26 mouse cellular contexts compared by ENCODE assay signal in genomic region chr4:129030746-129031145, GRCm38 (mm10). TPM values are rescaled to one million over a fixed set of nuclear protein-coding genes. Genes with fewer than 3 reads are reported as not detected.
DNase-seq lines count a peak whose midpoint lies in the region; ATAC-seq and TF ChIP-seq lines count a peak whose summit lies in the region.
"Had no signal": no experiment of that assay in that cellular context is flagged by ENCODE, and none has a peak within 500 bp of the region (broad histone marks: within the 10 kb centered on the region; RNA-seq: fewer than 3 reads in every experiment).

No protein-coding gene starts in this region.

- H3K27ac ChIP-seq in heart, adult 2 months, result no peak overlapping the region
- H3K27ac ChIP-seq in hindbrain, embryonic 12.5 days, result no peak overlapping the region
- H3K27ac ChIP-seq: embryonic facial prominence, embryonic 13.5 days; embryonic facial prominence, embryonic 15.5 days; forebrain, embryonic 10.5 days; forebrain, embryonic 12.5 days; forebrain, embryonic 15.5 days had no signal

- WGBS in heart, adult 2 months, result 91% methylated on average over 4 of the region's 4 CpGs
- 88% methylated on average over 4 of the region's 4 CpGs for WGBS in hindbrain, embryonic 12.5 days

- H3K4me3 ChIP-seq in heart, adult 2 months, result no peak overlapping the region
- H3K4me3 ChIP-seq in hindbrain, embryonic 12.5 days, result no peak overlapping the region
- H3K4me3 ChIP-seq: embryonic facial prominence, embryonic 13.5 days; embryonic facial prominence, embryonic 15.5 days; erythroblast, embryonic 14.5 days; forebrain, embryonic 10.5 days; forebrain, embryonic 12.5 days; forebrain, embryonic 15.5 days had no signal

- no peak for TF ChIP-seq POLR2A in heart, adult 2 months (IDR thresholded peaks at IDR 0.05; ENCODE audit: insufficient read depth, low read depth, low read length)

- no peak overlapping the region for H3K4me2 ChIP-seq in hindbrain, embryonic 12.5 days (replicated peaks)
- H3K4me2 ChIP-seq: embryonic facial prominence, embryonic 13.5 days; embryonic facial prominence, embryonic 15.5 days; forebrain, embryonic 12.5 days; forebrain, embryonic 15.5 days had no signal

- intact Hi-C loops in heart, adult 2 months (cut with DNase I), result no loop called here

- no peak for TF ChIP-seq CTCF in heart, adult 2 months (IDR thresholded peaks at IDR 0.05)

- DNase-seq in heart, adult 11 months, result peak; percentile 49
- DNase-seq in heart, adult 2 months, result no peak
- DNase-seq in A20 (ENCODE audit: low read depth, low spot score), result peak; percentile 54
- DNase-seq in CD4-positive helper T cell, adult 2 months (ENCODE audit: low read depth, low spot score), result peak; percentile 31
- peak; percentile 41 for DNase-seq in induced T-regulatory cell, adult 2 months (ENCODE audit: low read depth)
- DNase-seq in embryo, embryonic 10 days (ENCODE audit: low spot score), result no peak
- DNase-seq in gastrocnemius, adult 8-10 months (ENCODE audit: low spot score in 2 of 2), result no peak
- DNase-seq: adrenal gland, adult 8-10 months; adrenal gland, postnatal 14 days; adrenal gland, postnatal 36 days; cerebellum, adult 11-12 months; cerebellum, adult 2 months; cerebellum, adult 9-10 months; cerebellum, postnatal 10 days; cerebellum, postnatal 25 days; embryo, embryonic 11 days had no signal

- no peaks in the 10 kb centered on the region for H3K79me2 ChIP-seq in heart, adult 2 months (replicated peaks; ENCODE audit: control insufficient read depth, insufficient read depth, low read length)

- no peaks in the 10 kb centered on the region for H3K27me3 ChIP-seq in heart, adult 2 months (ENCODE audit: control insufficient read depth, insufficient read depth, low read length)
- no peaks in the 10 kb centered on the region for H3K27me3 ChIP-seq in hindbrain, embryonic 12.5 days
- H3K27me3 ChIP-seq: embryonic facial prominence, embryonic 13.5 days; embryonic facial prominence, embryonic 15.5 days; forebrain, embryonic 15.5 days; Patski had no signal

- no peak overlapping the region for H3K9ac ChIP-seq in heart, adult 2 months (ENCODE audit: low read depth, low read length)
- no peak overlapping the region for H3K9ac ChIP-seq in hindbrain, embryonic 12.5 days
- H3K9ac ChIP-seq: embryonic facial prominence, embryonic 13.5 days; embryonic facial prominence, embryonic 15.5 days; forebrain, embryonic 12.5 days; forebrain, embryonic 15.5 days had no signal

- H3K36me3 ChIP-seq in heart, adult 2 months (ENCODE audit: control insufficient read depth, insufficient read depth, low read length), result no peaks in the 10 kb centered on the region
- H3K36me3 ChIP-seq in hindbrain, embryonic 12.5 days, result no peaks in the 10 kb centered on the region
- H3K36me3 ChIP-seq: embryonic facial prominence, embryonic 13.5 days; embryonic facial prominence, embryonic 15.5 days; forebrain, embryonic 10.5 days; forebrain, embryonic 12.5 days; forebrain, embryonic 15.5 days; G1E had no signal

- ATAC-seq in hindbrain, embryonic 12.5 days (ENCODE audit: low FRiP score), result no peak
- ATAC-seq: activated CD4-positive, CD25-positive, alpha-beta regulatory T cell, adult 4 months; forebrain, embryonic 15.5 days; Patski had no signal

- H3K4me1 ChIP-seq in heart, adult 2 months (ENCODE audit: control insufficient read depth, insufficient read depth, low read length), result peaks cover 12% of the 10 kb centered on the region
- H3K4me1 ChIP-seq in hindbrain, embryonic 12.5 days, result peaks cover 13% of the 10 kb centered on the region

- no peak for TF ChIP-seq EP300 in heart, adult 2 months (IDR thresholded peaks at IDR 0.05; ENCODE audit: insufficient read depth, low read depth, low read length)

- H3K9me3 ChIP-seq in hindbrain, embryonic 12.5 days (replicated peaks), result no peaks in the 10 kb centered on the region
- H3K9me3 ChIP-seq: embryonic facial prominence, embryonic 13.5 days; embryonic facial prominence, embryonic 15.5 days; forebrain, embryonic 10.5 days; forebrain, embryonic 12.5 days; forebrain, embryonic 15.5 days; G1E had no signal

RNA-seq across cellular contexts. Expression of gene Rnf19b, which starts 27.3 kb away (rescaled TPM):
- 10 to 100 TPM; 27.1 to 28.1 TPM for total RNA-seq in heart, adult 2 months (2021)
- 21.1 and 24.7 TPM in 2 replicates for polyA plus RNA-seq in heart, adult 2 months (2012; rRNA removed)
- 17.7 and 20.4 TPM in 2 replicates for polyA plus RNA-seq in hindbrain, embryonic 12.5 days (2016; fragmentation: Nextera tagmentation; extraction: Ambion mirVana)
- total RNA-seq in gastrocnemius, adult 8-10 months (2022), result 10 to 100 TPM; 23.6 to 27.2 (median 25.0) TPM

RNA-seq across cellular contexts. Expression of gene Ak2, which starts 39.0 kb away (rescaled TPM):
- 10 to 100 TPM; 63.1 to 70.5 TPM for total RNA-seq in heart, adult 2 months (2021)
- 41.8 and 43.4 TPM in 2 replicates for polyA plus RNA-seq in heart, adult 2 months (2012; rRNA removed)
- 122 and 128 TPM in 2 replicates for polyA plus RNA-seq in hindbrain, embryonic 12.5 days (2016; fragmentation: Nextera tagmentation; extraction: Ambion mirVana)
- total RNA-seq in gastrocnemius, adult 8-10 months (2022), result 10 to 100 TPM; 24.9 to 28.2 (median 26.3) TPM

Comparison
In these comparisons a context has a peak if more than half of its experiments do, and no peak if none do; other contexts are left out.
1. DNase-seq: peak in heart, adult 11 months (single experiment), A20 (single experiment), CD4-positive helper T cell, adult 2 months (single experiment) and induced T-regulatory cell, adult 2 months (single experiment); none in heart, adult 2 months (0 of 2), embryo, embryonic 10 days (single experiment) and gastrocnemius, adult 8-10 months (0 of 2).